Mouse (Mus musculus): ENCODE measurements around the gene Atp2a2. TPM values are rescaled to one million over a fixed set of nuclear protein-coding genes. Genes with fewer than 3 reads are reported as not detected.

The Atp2a2 gene
- polyA plus RNA-seq, 1 experiment, result 422 TPM

DNA sequence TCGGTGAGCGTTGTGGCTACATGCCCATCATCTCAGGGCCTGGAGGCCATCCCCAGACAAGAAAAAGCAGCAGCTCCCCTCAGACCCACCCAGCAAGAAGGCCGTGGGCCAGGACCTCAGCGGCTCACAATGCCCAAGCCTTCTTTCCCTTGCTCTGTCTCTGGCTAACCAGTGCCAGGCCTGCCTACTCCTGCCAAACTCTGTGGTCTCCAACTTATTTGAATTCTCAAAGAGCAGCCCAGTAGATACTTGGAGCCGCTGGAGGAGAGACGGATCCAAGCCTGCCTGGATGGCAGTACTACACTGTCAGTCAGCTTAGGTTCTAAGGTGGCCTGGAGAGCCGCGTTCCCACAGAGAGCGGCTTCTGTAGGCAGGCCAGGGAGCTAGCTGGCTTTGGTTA, 24.4 kb upstream of the Atp2a2 start:
- H3K27ac ChIP-seq (ENCODE audit: insufficient read depth, low read length), result 0 out of 2 replicates have a peak overlapping the region, but pooled peaks have one; percentile 27
- no peak overlapping the region for H3K4me3 ChIP-seq (replicated peaks; ENCODE audit: insufficient read depth, low read depth, low read length)
- WGBS, result 46% methylated on average over 9 of the region's 9 CpGs
- no peak for TF ChIP-seq CTCF (IDR thresholded peaks at IDR 0.05; ENCODE audit: borderline replicate concordance, insufficient read depth, low read depth, low read length)
- no peak for TF ChIP-seq POLR2A (IDR thresholded peaks at IDR 0.05; ENCODE audit: borderline replicate concordance, insufficient read depth, low read length)
- H3K27me3 ChIP-seq (ENCODE audit: control insufficient read depth, insufficient read depth, low read length), result no peaks in the 10 kb centered on the region
- peaks cover 10% of the 10 kb centered on the region for H3K4me1 ChIP-seq (ENCODE audit: control insufficient read depth, insufficient read depth, low read length)
- no peak for DNase-seq

DNA sequence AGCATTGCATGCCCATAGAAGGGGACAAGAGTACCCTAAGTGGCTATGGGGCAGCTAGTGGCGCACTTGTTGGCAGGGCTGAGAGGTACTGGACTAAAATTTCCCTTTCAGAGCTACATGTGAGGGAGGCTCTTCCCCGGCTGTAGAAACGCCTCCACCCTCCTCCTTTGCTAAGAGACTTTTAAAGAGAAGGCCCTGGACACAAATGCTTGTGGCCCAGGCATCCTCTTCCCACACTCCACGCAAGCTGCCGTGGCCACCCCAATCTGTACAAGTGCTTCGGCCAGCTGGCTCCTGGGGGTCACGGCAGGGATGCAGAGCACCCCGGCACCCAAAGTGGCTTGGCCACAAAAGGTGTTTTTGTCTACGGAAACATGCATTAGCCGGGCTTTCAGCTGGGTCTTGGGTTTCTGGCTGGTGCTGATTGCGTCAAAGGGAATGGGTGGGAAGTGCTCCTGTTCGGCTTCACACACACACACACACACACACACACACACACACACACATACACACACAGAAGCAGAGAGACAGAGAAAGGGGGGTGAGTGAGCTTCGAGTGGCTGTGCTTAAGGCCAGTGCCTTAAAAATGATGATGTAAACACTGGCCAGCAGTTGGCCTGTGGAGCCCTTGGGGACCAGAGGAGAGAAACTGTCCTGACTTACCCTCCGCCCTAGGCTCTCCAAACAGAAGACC, 23.4 kb upstream of the Atp2a2 start:
- no peak for DNase-seq
- H3K27ac ChIP-seq (ENCODE audit: insufficient read depth, low read length), result no peak overlapping the region
- WGBS, result 84% methylated on average over 14 of the region's 14 CpGs

DNA sequence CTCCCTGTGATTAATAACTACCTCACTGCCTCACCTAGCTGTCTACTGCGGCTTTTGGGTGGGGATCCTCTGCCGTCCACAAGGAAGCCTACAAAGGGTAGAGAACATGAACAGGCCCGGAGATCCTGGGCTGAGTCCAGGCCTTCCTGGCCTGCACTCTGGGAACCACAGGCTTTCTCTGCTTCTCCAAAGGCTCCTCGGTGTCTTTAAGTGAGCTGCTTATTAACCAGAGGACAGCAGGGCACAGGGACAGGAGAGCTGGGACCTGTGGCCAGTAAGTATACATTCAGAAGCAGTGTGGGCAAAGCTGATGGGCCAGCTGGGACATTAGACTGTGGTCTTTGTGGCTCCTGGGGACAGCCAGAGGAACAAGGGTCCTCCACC, 22.8 kb upstream of the Atp2a2 start:
- H3K4me1 ChIP-seq (ENCODE audit: control insufficient read depth, insufficient read depth, low read length), result peaks cover 6% of the 10 kb centered on the region
- TF ChIP-seq POLR2A (IDR thresholded peaks at IDR 0.05; ENCODE audit: borderline replicate concordance, insufficient read depth, low read length), result no peak
- no peak for TF ChIP-seq CTCF (IDR thresholded peaks at IDR 0.05; ENCODE audit: borderline replicate concordance, insufficient read depth, low read depth, low read length)
- DNase-seq, result no peak
- no peaks in the 10 kb centered on the region for H3K27me3 ChIP-seq (ENCODE audit: control insufficient read depth, insufficient read depth, low read length)
- WGBS, result 67% methylated on average over 4 of the region's 4 CpGs
- no peak overlapping the region for H3K27ac ChIP-seq (ENCODE audit: insufficient read depth, low read length)
- H3K4me3 ChIP-seq (replicated peaks; ENCODE audit: insufficient read depth, low read depth, low read length), result no peak overlapping the region

More for the DNA sequence above, 23.4 kb upstream of the Atp2a2 start:
- TF ChIP-seq CTCF (IDR thresholded peaks at IDR 0.05; ENCODE audit: borderline replicate concordance, insufficient read depth, low read depth, low read length), result no peak
- no peak for TF ChIP-seq POLR2A (IDR thresholded peaks at IDR 0.05; ENCODE audit: borderline replicate concordance, insufficient read depth, low read length)
- no peaks in the 10 kb centered on the region for H3K27me3 ChIP-seq (ENCODE audit: control insufficient read depth, insufficient read depth, low read length)
- H3K4me3 ChIP-seq (replicated peaks; ENCODE audit: insufficient read depth, low read depth, low read length), result no peak overlapping the region
- H3K4me1 ChIP-seq (ENCODE audit: control insufficient read depth, insufficient read depth, low read length), result peaks cover 10% of the 10 kb centered on the region

DNA sequence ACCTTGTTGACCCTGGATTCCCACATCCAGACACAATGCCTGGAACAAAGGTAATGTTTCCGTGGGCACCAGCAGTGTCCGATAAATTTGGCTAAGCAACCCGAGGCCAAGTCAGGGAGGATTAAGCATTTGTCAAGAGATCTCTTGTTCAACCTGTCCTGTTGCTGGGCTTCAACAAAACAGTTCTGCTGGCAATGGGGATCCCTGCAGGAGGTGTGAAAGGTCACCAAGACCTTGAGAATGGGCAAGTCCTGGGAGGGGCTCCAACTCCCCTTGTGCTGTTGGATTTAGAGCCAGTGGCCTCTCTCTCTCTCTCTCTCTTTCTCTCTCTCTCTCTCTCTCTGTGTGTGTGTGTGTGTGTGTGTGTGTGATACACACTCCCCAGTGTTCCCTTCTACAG, 22.2 kb upstream of the Atp2a2 start:
- H3K27ac ChIP-seq (ENCODE audit: insufficient read depth, low read length), result no peak overlapping the region
- H3K27me3 ChIP-seq (ENCODE audit: control insufficient read depth, insufficient read depth, low read length), result no peaks in the 10 kb centered on the region
- no peak overlapping the region for H3K4me3 ChIP-seq (replicated peaks; ENCODE audit: insufficient read depth, low read depth, low read length)
- no peak for TF ChIP-seq CTCF (IDR thresholded peaks at IDR 0.05; ENCODE audit: borderline replicate concordance, insufficient read depth, low read depth, low read length)
- no peak for TF ChIP-seq POLR2A (IDR thresholded peaks at IDR 0.05; ENCODE audit: borderline replicate concordance, insufficient read depth, low read length)
- H3K4me1 ChIP-seq (ENCODE audit: control insufficient read depth, insufficient read depth, low read length), result peaks cover 6% of the 10 kb centered on the region
- DNase-seq, result no peak
- 51% methylated on average over 3 of the region's 3 CpGs for WGBS

DNA sequence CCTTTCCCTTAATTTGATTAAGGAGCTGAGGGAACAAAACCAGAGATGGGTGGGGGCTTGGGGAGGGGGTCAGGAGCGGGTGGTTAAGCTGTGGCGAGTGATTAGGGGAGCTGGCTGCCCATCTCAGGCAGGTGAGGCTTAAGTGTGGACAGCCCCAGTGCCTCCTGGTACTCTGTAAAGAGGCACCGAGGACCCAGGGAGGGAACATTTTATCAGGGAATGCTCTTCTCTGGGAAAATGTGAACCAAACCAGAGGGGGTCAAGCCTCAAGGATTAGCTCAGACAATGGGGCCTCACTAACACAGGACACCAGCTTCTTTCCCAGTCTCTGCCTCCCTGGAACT, 19.1 kb upstream of the Atp2a2 start:
- H3K4me3 ChIP-seq (replicated peaks; ENCODE audit: insufficient read depth, low read depth, low read length), result no peak overlapping the region
- no peak for DNase-seq
- no peak for TF ChIP-seq CTCF (IDR thresholded peaks at IDR 0.05; ENCODE audit: borderline replicate concordance, insufficient read depth, low read depth, low read length)
- TF ChIP-seq POLR2A (IDR thresholded peaks at IDR 0.05; ENCODE audit: borderline replicate concordance, insufficient read depth, low read length), result no peak
- WGBS, result 89% methylated on average over 3 of the region's 3 CpGs
- H3K27ac ChIP-seq (ENCODE audit: insufficient read depth, low read length), result no peak overlapping the region
- peaks cover 8% of the 10 kb centered on the region for H3K4me1 ChIP-seq (ENCODE audit: control insufficient read depth, insufficient read depth, low read length)
- H3K27me3 ChIP-seq (ENCODE audit: control insufficient read depth, insufficient read depth, low read length), result no peaks in the 10 kb centered on the region

DNA sequence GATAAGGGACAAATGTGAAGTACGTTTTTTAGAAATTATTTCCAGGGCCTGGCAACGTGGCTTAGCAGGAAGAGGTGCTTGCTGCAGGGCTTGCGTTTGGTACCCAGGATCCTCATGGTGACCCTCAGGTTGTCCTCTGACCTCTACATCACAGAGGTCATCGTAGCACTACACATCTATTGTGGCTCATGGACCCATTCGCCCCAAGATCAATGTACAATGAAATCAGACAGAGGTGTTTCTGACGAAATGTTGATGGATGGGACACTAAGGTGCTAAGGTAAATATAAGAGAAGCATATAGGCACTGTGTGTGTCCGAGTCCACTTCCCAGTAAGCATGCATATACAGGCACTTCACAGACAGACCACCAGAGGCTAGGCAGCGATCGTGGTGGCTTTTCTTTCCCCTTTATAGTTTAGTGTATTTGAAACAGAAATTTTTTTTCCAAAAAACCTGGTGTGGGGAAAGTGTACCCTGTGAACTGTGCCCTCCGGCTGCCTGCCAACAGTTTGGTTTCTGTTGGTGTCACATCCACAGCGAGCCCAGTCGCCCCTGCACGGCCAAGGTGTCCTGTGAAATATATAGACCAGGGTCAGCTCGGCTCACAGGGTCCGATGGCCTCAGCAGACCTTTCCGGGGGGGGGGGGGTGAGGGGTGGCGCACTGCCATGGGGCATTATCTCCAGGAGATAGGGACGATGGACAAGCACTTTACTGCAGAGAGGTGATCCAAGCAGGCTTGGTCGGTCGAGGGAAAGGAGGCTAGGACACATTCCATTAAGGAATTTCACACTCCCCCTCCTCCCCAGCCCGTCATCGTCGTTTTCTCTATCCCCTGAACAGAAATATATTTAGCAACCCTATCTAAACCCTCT, 18.5 kb upstream of the Atp2a2 start:
- Histone ChIP-seq H3K4me1 (ENCODE audit: control insufficient read depth, insufficient read depth, low read length) (peaks cover 8% of the 10 kb centered on the region), H3K27me3 (ENCODE audit: control insufficient read depth, insufficient read depth, low read length) (no peaks in the 10 kb centered on the region), H3K4me3 (replicated peaks; ENCODE audit: insufficient read depth, low read depth, low read length) (no peak overlapping the region), H3K27ac (ENCODE audit: insufficient read depth, low read length) (no peak overlapping the region)
- DNase-seq, result no peak
- TF ChIP-seq CTCF (IDR thresholded peaks at IDR 0.05; ENCODE audit: borderline replicate concordance, insufficient read depth, low read depth, low read length), result no peak
- no peak for TF ChIP-seq POLR2A (IDR thresholded peaks at IDR 0.05; ENCODE audit: borderline replicate concordance, insufficient read depth, low read length)
- WGBS, result 83% methylated on average over 23 of the region's 23 CpGs

DNA sequence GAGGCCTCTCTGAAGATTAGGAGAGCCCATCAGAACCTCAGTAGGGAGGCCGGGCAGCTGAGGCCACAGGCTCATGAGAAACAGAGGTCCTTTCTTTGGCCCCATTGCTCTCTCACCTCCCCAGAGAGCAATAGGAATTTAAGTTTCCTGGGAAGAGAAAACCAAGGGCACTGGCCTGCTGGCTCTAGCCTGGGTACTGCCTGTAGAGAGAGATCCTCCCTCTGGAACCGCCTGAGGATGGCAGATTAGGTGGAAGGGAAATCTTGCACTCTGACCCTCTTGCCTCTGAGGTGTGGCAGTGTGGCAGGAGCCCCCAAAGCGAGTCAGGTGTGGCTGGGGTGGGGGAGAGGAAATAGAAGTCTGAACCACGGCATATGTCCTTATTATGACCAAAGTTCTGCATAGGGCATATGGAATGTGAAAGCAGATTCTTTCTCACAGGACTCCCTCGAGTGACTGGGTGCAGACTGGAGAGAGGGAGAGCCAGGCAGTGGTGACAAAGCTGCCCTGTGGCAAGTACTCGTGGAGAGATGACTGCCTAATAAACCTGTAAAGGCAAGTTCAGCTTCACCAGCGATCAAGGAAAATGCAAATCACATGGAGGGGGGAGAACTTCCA, 17.1 kb upstream of the Atp2a2 start:
- WGBS, result 66% methylated on average over 7 of the region's 7 CpGs
- no peak for DNase-seq
- TF ChIP-seq POLR2A (IDR thresholded peaks at IDR 0.05; ENCODE audit: borderline replicate concordance, insufficient read depth, low read length) (no peak), CTCF (IDR thresholded peaks at IDR 0.05; ENCODE audit: borderline replicate concordance, insufficient read depth, low read depth, low read length) (no peak)
- H3K27me3 ChIP-seq (ENCODE audit: control insufficient read depth, insufficient read depth, low read length), result no peaks in the 10 kb centered on the region
- no peak overlapping the region for H3K27ac ChIP-seq (ENCODE audit: insufficient read depth, low read length)
- H3K4me3 ChIP-seq (replicated peaks; ENCODE audit: insufficient read depth, low read depth, low read length), result no peak overlapping the region
- H3K4me1 ChIP-seq (ENCODE audit: control insufficient read depth, insufficient read depth, low read length), result peaks cover 10% of the 10 kb centered on the region
